Mouse (Mus musculus) olfactory bulb, adult 2 months (tissue): ENCODE measurements around the gene Map6. TPM values are rescaled to one million over a fixed set of nuclear protein-coding genes. Genes with fewer than 3 reads are reported as not detected.
A peak's percentile ranks its signal among the peaks of the same experiment; 100 is the strongest.

Experiments used
- H3K27ac ChIP-seq: fragments of 200-500 bp; 2 replicates; pipeline ENCODE4 v1.5.1; 2012; ENCODE audit warnings: low read depth, low read length; ENCODE audit not compliant: insufficient read depth
- H3K4me1 ChIP-seq: fragments of 200-500 bp; 2 replicates; pipeline ENCODE4 v1.6.1; 2012; ENCODE audit warnings: low read length; ENCODE audit not compliant: control insufficient read depth, insufficient read depth
- H3K4me3 ChIP-seq: fragments of 200-500 bp; 2 replicates; pipeline ENCODE4 v1.5.1; 2012; ENCODE audit warnings: mild to moderate bottlenecking, low read depth, low read length, moderate library complexity; ENCODE audit not compliant: insufficient read depth
- CTCF ChIP-seq: fragments of 200-500 bp; IDR thresholded peaks from 2 replicates; pipeline ENCODE4 v1.5.1; 2012; ENCODE audit warnings: low read depth, mild to moderate bottlenecking, low read length, moderate library complexity; ENCODE audit not compliant: insufficient read depth
- POLR2A ChIP-seq: fragments of 200-500 bp; IDR thresholded peaks from 2 replicates; pipeline ENCODE4 v1.6.1; 2012; ENCODE audit warnings: mild to moderate bottlenecking, low read depth, low read length, moderate library complexity; ENCODE audit not compliant: insufficient read depth
- WGBS: fragments of 180-500 bp; shearing (Covaris S2); methylation state at CpG from one replicate; pipeline ENCODE4 v1.1.7; 2018; 5-methylcytosine and 5-hydroxymethylcytosine counted together
- polyA plus RNA-seq: library from polyadenylated mRNA; stranded (reverse); fragments of >200 nt; gene quantifications from 2 replicates; pipeline ENCODE4 v1.2.4, GENCODE M21; 2012; ENCODE audit warnings: low replicate concordance; ENCODE audit not compliant: missing spikeins, insufficient read depth, insufficient read length

Gene Map6
- polyA plus RNA-seq, 1 experiment = not detected

DNA sequence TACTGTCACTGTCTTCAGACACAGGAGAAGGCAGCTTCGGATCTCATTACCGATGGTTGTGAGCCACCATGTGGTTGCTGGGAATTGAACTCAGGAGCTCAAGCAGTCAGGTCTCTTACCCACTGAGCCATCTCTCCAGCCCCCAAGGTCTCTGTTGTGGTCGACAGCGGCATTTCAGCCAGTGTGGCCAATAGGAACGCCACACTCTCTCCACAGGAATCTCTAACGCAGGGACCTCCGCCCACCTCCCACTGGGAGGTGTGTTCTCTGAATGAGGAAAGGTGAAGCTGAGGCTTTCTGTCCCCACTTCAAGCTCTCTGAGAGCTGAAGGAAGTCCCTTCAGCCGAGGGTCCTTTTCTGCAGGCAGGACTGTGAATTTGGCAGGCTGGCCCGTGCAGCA is 16.9 kb upstream of the Map6 start:
- 43% methylated on average over 9 of the region's 9 CpGs for WGBS

GRCm38 (mm10) chr7:99255006-99255405 is 12.2 kb upstream of the Map6 start:
- peaks cover 6% of the 10 kb centered on the region; the same call in 1 of the 2 replicates for H3K4me1 ChIP-seq
- H3K27ac ChIP-seq = no peak overlapping the region
- no peak overlapping the region for H3K4me3 ChIP-seq
- TF ChIP-seq CTCF (no peak), POLR2A (no peak)
- WGBS = 67% methylated on average over 7 of the region's 7 CpGs

More for the DNA sequence above, 16.9 kb upstream of the Map6 start:
- Histone ChIP-seq H3K27ac (no peak overlapping the region), H3K4me1 (peaks cover 10% of the 10 kb centered on the region; the same call in 1 of the 2 replicates), H3K4me3 (no peak overlapping the region)
- TF ChIP-seq POLR2A (no peak), CTCF (no peak)

DNA sequence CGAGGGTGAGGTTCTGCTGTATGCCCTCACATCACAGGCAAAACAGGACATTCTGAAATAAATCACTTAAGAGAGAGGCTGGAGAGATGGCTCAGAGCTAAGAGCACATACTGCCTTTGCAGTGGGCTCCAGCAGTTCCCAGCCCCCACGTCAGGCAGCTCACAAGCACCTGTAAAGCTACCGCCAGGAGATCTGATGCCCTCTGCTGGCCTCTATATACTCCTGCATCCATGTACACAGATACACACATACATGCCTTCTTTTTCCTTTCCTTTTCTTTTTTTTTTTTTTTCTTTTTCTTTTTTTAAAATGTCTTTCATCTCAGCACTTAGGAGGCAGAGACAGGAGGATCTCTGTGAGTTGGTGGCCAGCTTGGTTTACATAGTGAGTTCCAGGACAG is 5.3 kb upstream of the Map6 start:
- 68% methylated on average over 3 of the region's 3 CpGs for WGBS
- peaks cover 2% of the 10 kb centered on the region; the same call in 1 of the 2 replicates for H3K4me1 ChIP-seq
- no peak overlapping the region for H3K4me3 ChIP-seq
- no peak overlapping the region for H3K27ac ChIP-seq
- TF ChIP-seq CTCF = no peak
- no peak for TF ChIP-seq POLR2A

DNA sequence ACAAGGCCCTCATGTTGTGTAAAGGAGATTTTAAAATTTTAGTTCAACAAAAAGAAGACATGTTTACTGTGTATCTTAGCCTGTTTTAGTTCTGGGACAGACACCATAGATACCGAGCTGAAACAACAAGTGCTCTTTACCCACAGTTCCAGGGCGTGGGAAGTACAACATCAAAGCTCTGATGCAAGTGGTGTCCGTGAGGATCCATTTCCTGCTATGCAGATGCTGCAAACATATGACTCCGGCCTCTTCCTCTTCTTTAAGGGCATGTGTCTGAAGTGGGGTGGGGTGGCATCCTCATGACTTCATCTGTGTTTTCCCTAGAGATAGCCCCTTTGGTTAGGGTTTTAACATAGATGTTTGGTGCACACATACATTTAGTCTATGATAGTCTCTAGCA is 3.7 kb upstream of the Map6 start:
- Histone ChIP-seq H3K4me3 (no peak overlapping the region), H3K4me1 (peaks cover 2% of the 10 kb centered on the region; the same call in 1 of the 2 replicates), H3K27ac (no peak overlapping the region)
- no peak for TF ChIP-seq POLR2A
- TF ChIP-seq CTCF = no peak
- WGBS = 84% methylated on average over 4 of the region's 4 CpGs

GRCm38 (mm10) chr7:99264597-99264996 is 2.6 kb upstream of the Map6 start:
- Histone ChIP-seq H3K4me1 (peaks cover 10% of the 10 kb centered on the region), H3K4me3 (no peak overlapping the region), H3K27ac (no peak overlapping the region)
- TF ChIP-seq CTCF (no peak), POLR2A (no peak)

DNA sequence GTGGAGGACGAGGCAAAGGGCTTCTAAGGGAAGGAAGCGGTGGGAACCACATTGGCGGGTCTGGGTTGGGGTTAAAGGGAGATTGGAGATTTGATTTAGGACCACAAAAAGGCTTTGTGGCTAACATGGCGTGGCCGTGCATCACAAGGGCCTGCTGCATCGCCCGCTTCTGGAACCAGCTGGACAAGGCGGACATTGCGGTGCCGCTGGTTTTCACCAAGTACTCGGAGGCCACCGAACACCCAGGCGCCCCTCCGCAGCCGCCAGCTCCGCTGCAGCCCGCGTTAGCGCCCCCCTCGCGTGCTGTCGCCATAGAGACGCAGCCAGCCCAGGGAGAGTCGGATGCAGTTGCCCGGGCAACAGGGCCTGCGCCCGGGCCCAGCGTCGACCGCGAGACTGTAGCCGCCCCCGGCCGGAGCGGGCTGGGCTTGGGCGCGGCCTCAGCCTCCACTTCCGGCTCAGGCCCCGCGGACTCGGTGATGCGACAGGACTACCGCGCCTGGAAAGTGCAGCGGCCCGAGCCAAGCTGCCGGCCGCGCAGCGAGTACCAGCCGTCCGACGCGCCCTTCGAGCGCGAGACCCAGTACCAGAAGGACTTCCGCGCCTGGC is 754 bp downstream of the Map6 start:
- H3K27ac ChIP-seq = peak overlapping the region; percentile 89
- WGBS = under 1% methylated on average over 59 of the region's 59 CpGs
- peak overlapping the region; percentile 74 for H3K4me3 ChIP-seq
- H3K4me1 ChIP-seq = peaks cover 17% of the 10 kb centered on the region
- TF ChIP-seq CTCF = no peak
- peak; percentile 42; the same call in 1 of the 2 replicates for TF ChIP-seq POLR2A

DNA sequence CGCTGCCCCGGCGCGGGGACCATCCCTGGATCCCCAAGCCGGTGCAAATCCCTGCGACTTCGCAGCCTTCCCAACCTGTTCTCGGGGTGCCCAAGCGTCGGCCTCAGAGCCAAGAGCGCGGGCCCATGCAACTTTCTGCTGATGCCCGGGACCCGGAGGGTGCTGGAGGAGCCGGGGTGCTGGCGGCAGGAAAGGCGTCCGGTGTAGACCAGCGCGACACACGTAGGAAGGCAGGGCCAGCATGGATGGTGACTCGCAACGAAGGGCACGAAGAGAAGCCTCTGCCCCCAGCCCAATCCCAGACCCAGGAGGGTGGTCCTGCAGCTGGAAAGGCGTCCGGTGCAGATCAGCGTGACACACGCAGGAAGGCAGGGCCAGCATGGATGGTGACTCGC is 1.3 kb downstream of the Map6 start:
- Histone ChIP-seq H3K4me1 (peaks cover 19% of the 10 kb centered on the region), H3K27ac (peak overlapping the region; percentile 35), H3K4me3 (peak overlapping the region; percentile 74)
- TF ChIP-seq POLR2A = no peak
- TF ChIP-seq CTCF = no peak
- under 1% methylated on average over 29 of the region's 29 CpGs for WGBS

- peak overlapping the region; percentile 35; the same call in 1 of the 2 replicates for H3K27ac ChIP-seq
- no peak for TF ChIP-seq CTCF
- TF ChIP-seq POLR2A = no peak
- WGBS = 10% methylated on average over 42 of the region's 42 CpGs
- H3K4me1 ChIP-seq = peaks cover 22% of the 10 kb centered on the region
- peak overlapping the region; percentile 74 for H3K4me3 ChIP-seq
Observed at GRCm38 (mm10) chr7:99268951-99269945, 2.0 kb downstream of the Map6 start.

DNA sequence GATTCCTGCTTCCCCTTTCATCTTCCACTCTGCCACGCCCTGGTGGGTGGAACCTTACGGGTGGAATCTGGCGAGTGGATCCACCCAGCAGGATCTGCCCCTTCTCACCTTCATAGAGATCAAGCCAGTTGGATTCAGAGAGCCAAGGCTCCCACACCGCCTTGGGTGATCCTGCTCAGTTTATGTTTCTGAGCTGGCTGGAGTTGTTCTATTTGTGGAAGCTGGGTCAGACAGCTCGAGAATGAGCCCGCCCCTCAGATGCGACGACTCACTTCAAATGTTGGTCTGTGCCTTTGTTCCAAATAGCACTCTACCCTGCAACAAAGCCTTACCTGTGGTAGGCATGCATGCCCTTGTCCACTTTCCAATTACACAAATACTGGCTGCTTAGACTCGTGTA is 4.4 kb downstream of the Map6 start:
- Histone ChIP-seq H3K4me3 (peak overlapping the region; percentile 13; the same call in 1 of the 2 replicates), H3K4me1 (peaks cover 22% of the 10 kb centered on the region), H3K27ac (no peak overlapping the region)
- WGBS = 35% methylated on average over 9 of the region's 9 CpGs
- TF ChIP-seq POLR2A = no peak
- TF ChIP-seq CTCF = no peak
